Mouse (Mus musculus): ENCODE results near the gene Krt7.

Krt7 gene

DNA sequence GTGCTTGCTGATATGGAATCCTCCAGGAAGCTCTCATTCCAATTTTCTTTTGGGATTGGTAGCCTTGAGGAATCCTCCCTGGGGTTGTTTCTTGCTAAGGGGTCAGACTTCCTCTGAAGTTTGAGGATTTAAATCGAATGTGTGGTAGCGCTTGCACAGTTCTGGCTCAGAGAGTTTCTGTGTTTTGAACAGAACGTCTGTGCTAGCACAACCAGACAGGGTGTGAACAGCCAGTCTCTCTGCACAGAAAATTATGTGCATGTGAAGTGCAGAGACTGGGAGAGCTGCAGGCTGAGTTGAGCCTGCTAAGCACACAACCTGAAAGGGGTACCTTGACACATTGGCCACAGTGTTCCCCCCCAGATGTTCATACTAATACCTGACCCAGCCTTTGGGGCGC is 30.0 kb downstream of the Krt7 start:
- in situ Hi-C loops (cut with MseI, MboI): no loop called here

DNA sequence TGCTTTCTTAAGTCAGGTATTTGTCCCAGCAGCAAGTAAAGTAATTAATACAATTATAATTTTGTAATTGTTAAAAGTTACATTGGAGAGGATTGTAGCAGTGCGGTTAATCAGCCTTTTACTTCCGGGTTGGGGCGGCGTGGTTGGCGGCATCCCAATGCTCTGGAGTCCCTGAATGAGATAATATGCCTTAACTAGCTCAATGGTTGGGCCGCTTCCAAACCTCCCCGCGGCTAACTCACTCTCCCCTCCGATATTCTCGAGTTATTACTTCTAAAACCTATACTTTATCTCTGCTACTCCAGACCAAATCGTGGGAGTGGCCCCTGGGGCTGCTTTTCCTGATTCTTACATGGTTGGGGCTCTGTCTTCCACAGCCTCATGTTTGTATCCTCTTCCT is 35.7 kb downstream of the Krt7 start:
- in situ Hi-C loops (cut with MseI, MboI): no loop called here

DNA sequence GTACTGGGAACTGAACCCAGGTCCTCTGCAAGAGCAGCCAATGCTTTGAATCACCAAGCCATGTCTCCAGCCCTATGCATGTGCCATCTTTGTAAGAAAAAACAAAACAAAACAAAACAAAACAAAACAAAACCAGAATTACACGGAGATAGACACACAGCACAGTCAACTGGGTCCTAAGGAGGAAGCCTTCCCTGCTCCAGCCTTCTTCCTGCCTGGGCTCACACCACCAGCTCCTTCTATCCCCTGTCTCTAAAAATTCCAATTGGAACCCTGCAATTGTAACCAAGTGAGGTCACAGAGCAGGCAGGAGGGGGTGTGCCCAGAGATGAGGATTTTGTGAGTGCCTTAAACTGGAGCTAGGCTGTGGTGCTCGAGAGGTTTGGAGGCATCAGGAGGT is 36.6 kb downstream of the Krt7 start, which contains the start of gene Krt88:
TSS of gene Krt88 (plus strand) at position 301 of the 400 bp plus-strand sequence.
- in situ Hi-C loops (cut with MseI, MboI): no loop called here

DNA sequence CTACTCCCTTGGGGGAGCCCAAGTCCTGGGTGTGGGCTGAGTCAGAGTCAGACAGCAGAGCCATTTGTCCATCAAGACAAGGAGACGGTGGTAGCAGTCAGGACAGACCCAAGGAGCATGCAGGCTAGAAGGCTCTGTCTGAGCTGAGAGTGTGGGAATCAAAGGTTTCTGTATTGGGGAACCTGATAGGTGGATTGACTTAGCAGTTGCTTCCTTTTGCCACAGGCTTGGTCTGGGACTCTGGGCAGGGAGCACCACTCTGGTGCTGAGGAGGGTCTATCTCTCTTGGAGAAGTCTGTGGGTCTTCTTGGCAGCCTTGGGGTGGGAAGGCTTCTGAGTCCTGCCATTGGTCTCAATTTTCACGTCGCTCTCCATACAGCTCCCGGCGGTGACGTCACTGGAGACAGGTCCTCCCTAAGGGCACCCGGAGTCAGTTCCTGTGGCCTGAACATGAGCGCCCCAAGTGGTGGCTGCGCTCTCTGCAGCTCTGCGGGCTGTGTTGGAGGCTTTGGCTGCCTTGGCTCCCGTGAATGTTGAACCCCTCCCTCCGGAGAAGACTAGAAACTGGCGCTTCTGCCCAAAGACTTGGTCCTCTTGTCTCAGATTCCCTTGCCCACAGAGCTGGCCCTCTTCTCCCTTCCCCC is 42.4 kb downstream of the Krt7 start:
- in situ Hi-C loops (cut with MseI, MboI): loop anchor here in 1 of 2 experiments (10.0 kb wide), 1 partner anchor 108 kb away; no protein-coding TSS in a partner anchor

DNA sequence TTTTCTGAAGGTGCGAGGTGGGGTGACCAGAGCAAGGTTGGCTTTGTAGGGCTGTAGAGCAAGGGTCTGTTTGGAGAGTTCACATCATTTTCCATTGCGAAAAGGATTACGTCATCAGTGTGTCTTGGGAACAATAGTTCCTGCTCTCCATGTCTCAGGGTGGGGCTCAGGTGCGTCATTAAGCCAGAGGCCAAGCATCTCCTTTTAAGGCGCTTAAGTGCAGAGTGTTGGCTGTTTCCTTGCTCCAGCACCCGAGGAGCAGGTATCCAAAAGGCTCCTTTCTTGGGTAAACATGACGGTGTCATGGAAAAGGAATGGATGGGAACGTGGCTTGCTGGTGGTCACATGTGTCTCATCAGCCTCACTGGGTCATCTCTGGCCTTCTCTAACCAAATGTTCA is 43.9 kb downstream of the Krt7 start:
- in situ Hi-C loops (cut with MseI, MboI): loop anchor here in 1 of 2 experiments (10.0 kb wide), 1 partner anchor 110 kb away; no protein-coding TSS in a partner anchor

DNA sequence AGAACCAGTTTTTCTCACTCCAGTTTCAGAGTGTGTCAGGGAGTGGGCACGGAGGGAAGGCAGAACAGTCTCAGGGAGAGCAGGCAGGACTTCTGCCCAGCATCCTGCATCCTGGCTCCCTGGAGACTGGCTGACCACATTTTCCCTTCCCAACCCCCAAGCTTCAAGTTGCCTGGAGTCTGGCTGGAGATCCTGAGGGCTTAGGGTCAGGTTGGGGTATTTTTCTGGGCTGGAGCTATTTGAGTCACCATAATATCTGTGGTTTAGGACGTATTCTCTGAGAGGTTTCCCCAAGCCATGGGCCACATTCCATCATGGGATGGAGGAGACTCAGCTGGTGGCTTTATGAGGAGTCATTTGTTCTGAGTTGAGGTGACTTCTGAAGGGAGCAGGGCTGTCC is 44.4 kb downstream of the Krt7 start:
- in situ Hi-C loops (cut with MseI, MboI): loop anchor here in 1 of 2 experiments (10.0 kb wide), 1 partner anchor 110 kb away; no protein-coding TSS in a partner anchor

DNA sequence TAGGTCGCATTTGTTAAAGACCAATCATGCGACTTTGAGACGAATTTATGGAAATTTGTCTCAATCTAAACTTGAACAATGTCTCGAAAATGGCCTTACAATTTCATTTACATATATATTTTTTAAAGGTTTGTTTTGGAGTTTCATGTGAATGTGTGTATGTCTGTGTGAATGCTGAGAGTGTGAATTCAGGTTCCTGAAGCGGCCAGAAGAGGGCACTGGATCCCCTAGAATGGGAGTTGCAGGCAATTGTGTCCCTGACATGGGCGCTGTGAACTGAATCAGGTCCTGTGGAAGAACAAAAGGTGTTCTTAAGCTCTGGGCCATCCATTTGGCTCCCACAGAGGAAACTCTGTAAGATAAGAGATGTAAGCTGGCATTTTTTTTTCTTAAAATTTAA is 45.0 kb downstream of the Krt7 start:
- in situ Hi-C loops (cut with MseI, MboI): loop anchor here in 1 of 2 experiments (10.0 kb wide), 1 partner anchor 111 kb away; no protein-coding TSS in a partner anchor

DNA sequence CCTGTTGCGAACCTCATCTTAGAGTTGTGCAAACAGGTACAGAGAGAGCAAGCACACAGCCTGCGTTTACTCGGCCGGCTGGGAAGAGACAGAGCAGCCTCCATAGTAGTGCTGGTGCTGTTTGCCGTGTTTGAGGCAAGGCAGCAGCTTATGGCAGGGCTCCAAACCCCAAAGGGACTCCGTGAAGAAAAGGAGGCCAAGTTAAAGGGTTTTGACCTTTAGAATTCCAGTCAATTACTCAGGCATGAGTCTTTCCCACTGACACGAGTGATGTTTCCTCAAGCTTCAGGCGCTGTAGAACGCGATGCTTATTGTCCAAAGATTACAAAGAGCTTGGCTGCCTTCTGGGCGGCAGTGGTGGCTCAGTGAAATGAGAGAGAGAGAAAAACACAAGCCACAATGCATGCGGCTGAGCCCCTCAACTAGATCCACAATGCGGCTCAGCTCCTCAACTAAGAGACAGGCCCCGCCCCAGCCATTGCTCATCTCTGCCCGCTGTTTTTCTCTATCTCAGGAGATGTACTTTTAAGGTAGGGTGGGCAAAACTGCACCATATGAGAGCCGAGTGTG is 47.6 kb downstream of the Krt7 start:
- in situ Hi-C loops (cut with MseI, MboI): loop anchor here in 1 of 2 experiments (10.0 kb wide), 1 partner anchor 114 kb away; no protein-coding TSS in a partner anchor

DNA sequence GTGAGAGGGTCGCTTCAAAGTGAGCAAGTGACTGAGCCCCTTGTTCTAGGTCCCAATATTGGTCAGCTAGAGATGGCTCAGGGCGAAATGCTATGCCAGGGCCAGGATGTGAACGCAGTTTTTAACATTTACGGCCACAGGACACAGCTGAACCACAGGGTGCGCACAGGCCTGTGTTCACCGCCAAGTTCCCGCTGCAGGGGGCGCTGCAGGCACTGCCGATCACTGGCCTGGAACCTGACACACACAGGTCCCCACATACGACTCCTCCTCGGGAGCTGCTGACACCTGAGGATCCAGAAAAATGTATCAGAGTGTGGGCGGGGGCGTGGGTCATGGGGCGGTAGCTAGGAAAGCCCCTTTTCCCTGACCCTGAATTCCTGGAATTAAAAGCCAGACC is 48.4 kb downstream of the Krt7 start:
- in situ Hi-C loops (cut with MseI, MboI): loop anchor here in 1 of 2 experiments (10.0 kb wide), 1 partner anchor 114 kb away; no protein-coding TSS in a partner anchor

DNA sequence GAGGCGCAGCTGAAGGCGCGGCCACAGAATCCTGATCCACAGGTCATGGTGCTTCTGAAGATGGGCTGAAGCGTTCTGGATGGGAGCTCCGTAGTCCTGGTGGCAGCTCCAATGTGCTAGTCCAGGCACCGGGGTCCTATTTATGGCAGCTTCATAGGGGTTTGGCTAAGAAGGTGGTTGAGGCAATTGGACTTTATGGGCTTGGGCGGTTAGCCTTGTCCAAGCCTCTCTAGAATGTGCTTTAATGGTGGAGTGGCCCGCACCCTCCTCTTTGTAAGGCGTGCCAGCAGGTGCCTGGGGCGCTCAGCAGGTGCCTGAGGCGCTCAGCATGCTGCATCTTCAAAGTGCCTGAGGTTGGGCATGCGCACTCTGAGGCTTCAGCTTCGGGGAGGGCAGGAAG is 52.8 kb downstream of the Krt7 start, which contains the start of gene Krt81:
TSS of gene Krt81 (minus strand) at position 101 of the 400 bp plus-strand sequence.
- in situ Hi-C loops (cut with MseI, MboI): no loop called here

DNA sequence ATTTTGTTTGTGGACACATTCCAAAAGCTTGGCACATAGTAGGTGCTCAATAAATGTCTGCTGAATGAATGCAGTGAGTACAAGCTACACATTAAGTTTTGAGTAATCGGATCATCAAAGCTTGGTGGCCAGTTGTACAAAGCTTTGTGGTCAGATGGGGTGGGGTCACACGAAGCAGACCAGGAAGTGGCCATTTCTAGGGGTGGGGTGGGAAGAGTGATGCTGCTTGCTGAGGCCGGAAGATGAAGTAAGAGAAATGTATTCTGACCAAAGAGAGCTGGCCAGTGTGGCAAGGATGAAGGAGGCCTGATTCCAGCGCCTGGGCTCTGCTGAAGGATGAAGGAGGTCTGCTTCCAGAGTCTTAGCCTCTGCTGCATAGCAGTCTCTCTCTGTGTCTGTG is 58.2 kb downstream of the Krt7 start:
- in situ Hi-C loops (cut with MseI, MboI): no loop called here

DNA sequence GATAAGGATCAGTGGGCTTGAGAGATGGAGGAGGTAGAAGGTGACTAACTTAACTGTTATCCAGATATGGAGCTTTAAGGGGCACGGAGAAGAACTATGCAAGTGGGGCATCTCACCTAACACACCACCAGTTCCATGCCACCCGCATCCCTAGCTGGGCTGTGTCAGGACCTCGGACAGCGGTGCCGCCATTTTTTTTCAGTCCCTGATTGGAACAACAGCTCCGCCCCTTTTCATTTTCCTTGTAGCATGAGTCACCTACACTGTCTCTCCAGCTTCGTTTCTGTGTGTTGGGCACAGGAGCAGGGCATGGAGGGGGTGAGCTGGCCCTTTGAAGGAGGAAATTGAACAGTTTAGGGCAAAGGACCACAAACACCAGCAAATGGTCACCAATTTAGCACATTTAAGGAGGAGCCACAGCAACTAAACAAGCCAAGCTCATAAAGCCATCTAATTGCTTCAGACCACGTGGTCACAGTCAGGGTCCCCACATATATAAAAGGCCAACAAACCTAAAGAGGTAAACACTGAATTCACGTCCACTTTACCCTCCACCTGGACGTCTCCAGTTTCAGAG is 62.2 kb downstream of the Krt7 start, which contains the start of gene Krt86:
TSS of gene Krt86 (plus strand) at position 527 of the 577 bp plus-strand sequence.
- in situ Hi-C loops (cut with MseI, MboI): no loop called here

DNA sequence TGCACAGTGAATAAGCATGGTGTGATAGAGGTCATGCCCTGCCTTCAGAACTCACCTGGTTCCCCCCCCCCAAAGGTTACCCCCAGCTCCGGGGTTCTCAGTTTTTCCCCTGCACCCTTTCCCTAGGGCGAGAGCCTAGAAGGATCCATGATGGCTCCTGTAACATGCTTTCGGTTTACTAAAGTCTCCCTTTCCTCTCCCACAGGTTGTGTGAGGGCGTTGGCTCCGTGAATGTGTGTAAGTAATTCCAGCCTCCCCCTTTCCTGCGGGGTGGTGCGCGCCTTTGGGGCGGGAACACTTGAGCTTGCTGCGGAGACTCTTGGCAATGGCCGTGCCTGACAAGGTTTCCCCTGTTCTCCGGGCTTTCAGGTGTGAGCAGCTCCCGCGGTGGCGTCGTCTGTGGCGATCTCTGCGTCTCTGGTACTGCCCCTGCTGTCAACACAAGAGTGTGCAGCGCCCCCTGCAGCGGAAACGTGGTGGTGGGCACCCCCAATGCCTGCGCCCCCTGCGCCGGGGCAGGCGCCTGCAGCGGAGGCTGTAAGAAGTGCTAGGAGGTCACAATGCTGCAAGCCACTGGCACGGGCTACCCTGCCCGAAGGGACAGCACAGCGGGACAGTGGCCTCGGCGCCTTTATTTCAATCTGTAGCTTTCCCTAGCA is 68.3 kb downstream of the Krt7 start:
- in situ Hi-C loops (cut with MseI, MboI): no loop called here

DNA sequence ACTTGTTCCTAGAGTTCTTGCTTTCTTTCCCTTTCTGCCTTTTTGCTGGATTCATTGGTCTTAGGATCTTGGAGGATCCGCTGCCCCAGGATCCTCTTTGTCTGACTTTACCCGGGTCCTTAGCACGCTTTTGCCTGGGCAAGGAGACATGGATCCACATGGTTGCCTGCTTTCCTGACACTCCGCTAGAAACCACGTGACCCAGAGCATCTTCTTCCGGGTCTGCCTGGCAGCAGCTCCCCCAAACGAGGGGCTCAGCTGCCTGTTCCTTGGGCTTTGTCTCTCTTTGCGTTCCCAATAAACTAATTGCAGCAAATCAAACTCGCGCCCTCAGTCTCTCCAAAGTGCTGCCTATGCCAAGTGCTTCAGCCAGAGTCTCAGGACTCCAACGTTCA is 68.8 kb downstream of the Krt7 start:
- in situ Hi-C loops (cut with MseI, MboI): no loop called here

All from mouse trophoblast stem cell (cell line).